Mouse (Mus musculus) left cerebral cortex, postnatal 36 days (tissue): ENCODE results near the gene Card19. TPM values are rescaled to one million over a fixed set of nuclear protein-coding genes. Genes with fewer than 3 reads are reported as not detected.

ENCODE experiments used
- DNase-seq, 2 experiments: peaks; one replicate each; pipeline ENCODE4 v3.0.0; 2021 to 2022; ENCODE audit warnings: low spot score in 2 of 2, mixed read lengths in 1 of 2
- intact Hi-C: fragments of 180-260 bp; cut with DNase I; formaldehyde crosslinking; loops from one replicate; pipeline ENCODE4 v1.15.1; 2025
- total RNA-seq, 2 experiments: library from RNA; stranded (reverse); gene quantifications; 2 replicates each; pipeline ENCODE4 v1.2.3; 2021

Card19 gene
- total RNA-seq, 2 experiments from 2014 or later = 12.2 to 13.2 TPM

DNA sequence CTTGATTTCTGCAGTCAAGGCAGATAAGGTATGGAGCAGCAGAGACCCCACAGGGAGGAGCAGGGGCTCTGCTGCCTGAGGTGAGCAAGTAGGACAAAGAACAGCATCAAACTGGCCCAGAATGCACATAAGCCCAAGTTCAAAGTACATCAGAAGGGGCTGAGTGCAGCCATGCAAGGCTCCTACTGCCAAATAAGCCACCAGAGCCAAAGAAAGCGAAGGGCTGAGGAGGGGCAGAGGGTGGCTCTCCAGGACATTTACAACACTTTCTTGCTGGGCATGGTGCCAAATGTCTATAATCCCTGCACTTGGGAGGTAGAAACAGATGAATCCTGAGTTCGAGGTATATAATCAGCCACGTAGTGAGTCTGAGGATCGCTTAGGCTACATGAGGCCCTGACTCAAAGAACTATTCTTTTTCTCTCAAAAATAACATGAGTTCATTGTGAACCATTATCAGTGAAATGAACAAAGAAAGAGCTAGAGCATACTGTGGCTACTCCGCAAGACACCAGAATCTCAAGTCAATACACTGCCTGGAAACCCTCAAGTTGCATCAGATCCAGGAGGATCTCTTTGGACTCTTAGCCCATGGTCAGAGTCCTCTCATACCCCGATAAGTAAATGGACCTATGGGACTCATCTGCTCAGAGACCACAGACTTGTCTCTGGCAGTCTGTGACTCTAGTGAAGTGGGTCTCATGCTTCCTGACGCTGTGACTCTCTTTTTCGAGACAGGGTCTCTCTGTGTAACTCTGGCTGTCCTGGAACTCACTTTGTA lies 18.1 kb upstream of the Card19 start:
- DNase-seq = no peak
- intact Hi-C loops = no loop called here

- intact Hi-C loops = no loop called here
- DNase-seq = no peak
Measured at GRCm38 (mm10) chr13:49225633-49226032, 9.8 kb upstream of the Card19 start.

GRCm38 (mm10) chr13:49225159-49225558 lies 9.3 kb upstream of the Card19 start:
- DNase-seq = no peak
- intact Hi-C loops = no loop called here

- intact Hi-C loops = no loop called here
- no peak for DNase-seq
Measured at GRCm38 (mm10) chr13:49224729-49225128, 8.9 kb upstream of the Card19 start.

- intact Hi-C loops = no loop called here
- DNase-seq = no peak
Measured at GRCm38 (mm10) chr13:49224314-49224713, 8.5 kb upstream of the Card19 start.

DNA sequence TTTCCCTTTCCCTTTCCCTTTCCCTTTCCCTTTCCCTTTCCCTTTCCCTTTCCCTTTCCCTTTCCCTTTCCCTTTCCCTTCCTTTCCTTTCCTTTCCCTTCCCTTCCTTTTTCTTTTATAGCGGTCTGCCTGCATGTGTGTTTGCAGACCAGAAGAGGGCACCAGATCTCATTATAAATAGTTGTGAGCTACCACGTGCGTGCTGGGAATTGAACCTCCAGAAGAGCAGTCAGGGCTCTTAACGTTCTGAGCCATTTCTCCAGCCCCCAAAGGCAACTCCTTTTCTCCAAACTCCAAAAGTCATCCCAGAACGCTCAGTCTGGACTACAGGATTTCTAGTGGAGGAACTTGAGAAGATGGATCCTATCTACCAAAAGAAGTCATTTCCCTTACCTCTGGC lies 5.1 kb upstream of the Card19 start:
- intact Hi-C loops = no loop called here
- DNase-seq = no peak

- intact Hi-C loops = no loop called here
- no peak for DNase-seq
Measured at GRCm38 (mm10) chr13:49219367-49219766, 3.5 kb upstream of the Card19 start.

GRCm38 (mm10) chr13:49218651-49219050 lies 2.8 kb upstream of the Card19 start:
- DNase-seq = no peak
- intact Hi-C loops = no loop called here

GRCm38 (mm10) chr13:49216808-49217561 lies 1.1 kb upstream of the Card19 start:
- intact Hi-C loops = no loop called here
- no peak for DNase-seq

- intact Hi-C loops = no loop called here
- no peak for DNase-seq
Measured at GRCm38 (mm10) chr13:49216220-49216552, 349 bp upstream of the Card19 start.

DNA sequence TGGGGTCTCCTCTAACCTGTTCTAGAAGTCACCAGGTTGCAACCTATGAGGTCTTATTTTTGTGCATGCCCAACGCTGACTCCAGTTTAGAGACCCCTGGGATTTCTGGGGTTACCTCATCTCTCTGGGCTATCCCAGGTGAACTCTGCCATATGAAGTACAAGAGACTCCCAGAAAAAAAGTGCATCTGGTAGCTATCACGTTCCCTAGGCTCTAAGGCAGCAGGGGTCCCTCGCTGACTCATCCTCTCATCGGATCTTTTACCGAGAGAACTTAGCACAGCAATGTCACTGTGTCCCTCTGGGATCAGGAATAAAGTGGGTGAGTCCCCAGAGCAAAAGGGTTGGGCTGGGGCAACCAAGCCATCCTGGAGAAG lies 721 bp downstream of the Card19 start:
- intact Hi-C loops = no loop called here

GRCm38 (mm10) chr13:49214454-49214853 lies 1.4 kb downstream of the Card19 start:
- intact Hi-C loops = no loop called here

More for the DNA sequence above, 721 bp downstream of the Card19 start:
- no peak for DNase-seq

GRCm38 (mm10) chr13:49213531-49213932 lies 2.3 kb downstream of the Card19 start:
- no peak for DNase-seq
- intact Hi-C loops = no loop called here

More at GRCm38 (mm10) chr13:49214454-49214853, 1.4 kb downstream of the Card19 start:
- DNase-seq = no peak

DNA sequence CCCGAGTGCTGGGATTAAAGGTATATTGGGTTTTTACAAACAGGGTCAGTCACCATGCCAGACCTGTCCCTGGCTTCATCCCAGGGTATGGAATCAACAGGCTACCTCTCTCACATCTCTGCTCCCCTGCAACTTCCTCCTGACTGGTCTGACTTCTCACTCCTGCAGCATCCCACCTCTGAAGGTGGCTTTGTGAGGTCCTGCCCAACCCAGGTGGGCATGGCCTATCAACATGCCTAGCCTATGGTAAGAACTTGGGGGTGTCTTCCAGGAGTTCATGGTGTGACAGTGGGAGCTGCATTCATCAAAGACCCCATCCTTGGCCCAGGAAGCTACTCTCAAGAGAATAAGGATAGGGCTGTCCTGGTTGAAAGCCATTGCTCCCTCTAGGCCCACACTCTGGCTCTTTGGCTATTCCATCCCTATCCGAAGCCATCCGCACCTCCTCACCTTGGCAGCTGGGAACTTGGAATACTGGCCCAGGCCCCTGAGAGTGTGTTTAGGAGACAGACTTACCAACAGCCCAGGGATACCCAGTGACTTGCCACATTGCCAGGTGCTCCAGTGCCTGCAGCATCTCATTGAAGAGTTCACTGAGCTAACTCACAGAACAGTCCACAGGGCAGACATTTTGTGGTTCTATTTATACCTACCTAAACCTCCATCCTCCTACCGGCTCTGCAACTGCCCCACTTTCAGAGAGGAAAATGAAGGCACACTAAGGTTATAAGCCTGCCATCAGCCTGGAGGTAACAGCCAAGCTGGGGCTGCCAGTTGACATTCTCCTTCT lies 2.9 kb downstream of the Card19 start:
- DNase-seq = no peak
- intact Hi-C loops = no loop called here

GRCm38 (mm10) chr13:49209306-49209705 lies 6.5 kb downstream of the Card19 start:
- no peak for DNase-seq
- intact Hi-C loops = no loop called here

GRCm38 (mm10) chr13:49206341-49206740 lies 9.5 kb downstream of the Card19 start:
- intact Hi-C loops = no loop called here
- no peak for DNase-seq

GRCm38 (mm10) chr13:49205381-49205998 lies 10.3 kb downstream of the Card19 start:
- intact Hi-C loops = no loop called here

GRCm38 (mm10) chr13:49202556-49202955 lies 13.3 kb downstream of the Card19 start:
- no peak for DNase-seq
- intact Hi-C loops = no loop called here

More at GRCm38 (mm10) chr13:49205381-49205998, 10.3 kb downstream of the Card19 start:
- DNase-seq = peak; percentile 77 to 81

DNA sequence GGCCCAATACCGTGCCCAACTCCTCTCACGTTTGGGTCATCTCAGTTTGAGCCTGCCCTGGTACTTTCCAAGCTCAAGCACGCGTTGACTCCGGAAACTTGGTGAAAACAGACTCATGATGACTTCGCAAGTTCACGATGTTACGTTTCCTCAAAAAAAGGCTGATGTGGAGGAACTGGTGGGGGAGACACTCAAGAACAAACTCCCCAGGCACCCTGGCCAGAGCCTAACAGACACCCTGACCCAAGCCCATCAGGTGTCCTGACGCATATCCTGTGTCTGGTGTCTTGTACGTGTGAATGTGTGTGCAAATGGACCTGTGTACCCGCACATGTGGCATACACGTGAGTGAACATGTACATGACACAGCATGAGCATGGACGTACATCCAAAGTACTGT lies 15.1 kb downstream of the Card19 start:
- intact Hi-C loops = no loop called here
- DNase-seq = no peak

GRCm38 (mm10) chr13:49199891-49200290 lies 15.9 kb downstream of the Card19 start:
- intact Hi-C loops = no loop called here
- DNase-seq = no peak
